Mouse (Mus musculus) intestine, embryonic 14.5 days (tissue): ENCODE data around the gene Sptbn4. TPM values are rescaled to one million over a fixed set of nuclear protein-coding genes. Genes with fewer than 3 reads are reported as not detected.

Experiments
- ATAC-seq: fragments of 200-750 bp; cut with Nextera tagmentation; replicated peaks from 2 replicates; pipeline ENCODE4 v1.8.0; 2017; ENCODE audit warnings: low read depth, moderate number of reproducible peaks, moderate TSS enrichment, moderate library complexity; ENCODE audit not compliant: low FRiP score, low TSS enrichment
- DNase-seq: peaks from one replicate; pipeline ENCODE4 v3.0.0-alpha.2; 2018; ENCODE audit warnings: low spot score
- H3K27ac ChIP-seq: fragments of 300-500 bp; sonication (generic); 2 replicates; pipeline ENCODE4 v1.5.1; 2014; ENCODE audit warnings: low read depth, mild to moderate bottlenecking, control low read depth
- H3K27me3 ChIP-seq: fragments of 300-500 bp; sonication (generic); replicated peaks from 2 replicates; pipeline ENCODE4 v1.6.1; 2014; ENCODE audit warnings: low read length, control low read depth; ENCODE audit not compliant: control insufficient read depth, insufficient read depth
- H3K36me3 ChIP-seq: fragments of 300-500 bp; sonication (generic); 2 replicates; pipeline ENCODE4 v1.6.1; 2014; ENCODE audit warnings: low read length, control low read depth; ENCODE audit not compliant: control insufficient read depth, insufficient read depth
- H3K4me1 ChIP-seq: fragments of 300-500 bp; sonication (generic); replicated peaks from 2 replicates; pipeline ENCODE4 v1.6.1; 2014; ENCODE audit warnings: low read length, control low read depth, mixed read lengths; ENCODE audit not compliant: control insufficient read depth, insufficient read depth
- H3K4me2 ChIP-seq: fragments of 300-500 bp; sonication (generic); 2 replicates; pipeline ENCODE4 v1.6.1; 2014; ENCODE audit warnings: low read length
- H3K4me3 ChIP-seq: fragments of 300-500 bp; sonication (generic); 2 replicates; pipeline ENCODE4 v1.5.1; 2014; ENCODE audit warnings: low read depth, low read length, control low read depth, mixed read lengths
- H3K9ac ChIP-seq: fragments of 300-500 bp; sonication (generic); 2 replicates; pipeline ENCODE4 v1.6.1; 2014; ENCODE audit warnings: mild to moderate bottlenecking, low read length
- H3K9me3 ChIP-seq: fragments of 300-500 bp; sonication (generic); 2 replicates; pipeline ENCODE4 v1.6.1; 2016; ENCODE audit warnings: low read length, control low read depth; ENCODE audit not compliant: control insufficient read depth
- WGBS: fragments of 180-500 bp; shearing (Covaris S2); extraction: QIAGEN DNeasy Blood & Tissue Kit; methylation state at CpG from one replicate; pipeline ENCODE4 v1.1.7; 2014; 5-methylcytosine and 5-hydroxymethylcytosine counted together
- polyA plus RNA-seq: library from polyadenylated mRNA; unstranded; fragments of >200 nt; fragmentation: Nextera tagmentation; extraction: Ambion mirVana; gene quantifications from 2 replicates; pipeline ENCODE4 v1.2.1, GENCODE M21; 2014

Gene Sptbn4
- polyA plus RNA-seq, 1 experiment from 2014 or later: 0.34 TPM

- H3K4me1 ChIP-seq: peaks cover 12% of the 10 kb centered on the region
- ATAC-seq: no peak
- no peak for DNase-seq
- WGBS: 79% methylated on average over 7 of the region's 7 CpGs
- H3K9ac ChIP-seq: no peak overlapping the region
- peaks cover 22% of the 10 kb centered on the region for H3K36me3 ChIP-seq
- no peaks in the 10 kb centered on the region for H3K27me3 ChIP-seq
- no peak overlapping the region for H3K4me2 ChIP-seq
- H3K9me3 ChIP-seq: no peaks in the 10 kb centered on the region
- H3K27ac ChIP-seq: no peak overlapping the region
- H3K4me3 ChIP-seq: no peak overlapping the region
These were observed 31.1 kb upstream of the Sptbn4 start for GRCm38 (mm10) chr7:27478561-27478960.

GRCm38 (mm10) chr7:27476098-27476635 lies 28.7 kb upstream of the Sptbn4 start:
- Histone ChIP-seq H3K36me3 (peaks cover 22% of the 10 kb centered on the region), H3K9me3 (no peaks in the 10 kb centered on the region), H3K27me3 (no peaks in the 10 kb centered on the region), H3K4me3 (no peak overlapping the region), H3K4me2 (0 out of 2 replicates have a peak overlapping the region, but pooled peaks have one; percentile 5), H3K27ac (no peak overlapping the region), H3K9ac (no peak overlapping the region), H3K4me1 (peaks cover 9% of the 10 kb centered on the region)
- ATAC-seq (no peak), DNase-seq (no peak)
- 91% methylated on average over 14 of the region's 14 CpGs for WGBS

DNA sequence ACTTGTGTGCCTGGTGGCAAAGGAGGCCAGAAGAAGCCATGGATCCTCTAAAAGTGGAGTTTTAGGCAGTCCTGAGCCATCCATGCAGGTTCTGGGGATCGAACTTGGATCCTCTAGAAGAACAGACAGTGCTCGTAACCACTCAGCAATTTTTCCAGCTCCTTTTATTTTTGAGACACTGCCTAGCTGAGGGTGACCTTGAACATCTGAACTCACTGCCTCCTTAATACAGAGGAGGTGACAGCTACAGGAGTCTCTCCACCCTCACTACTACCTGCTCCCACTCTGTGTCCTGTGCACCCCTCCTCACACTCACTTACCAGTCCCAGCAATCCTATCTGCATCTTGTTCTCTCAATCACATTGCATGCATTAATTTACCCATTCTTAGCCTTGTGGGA lies 28.1 kb upstream of the Sptbn4 start:
- no peak overlapping the region for H3K9ac ChIP-seq
- H3K27me3 ChIP-seq: no peaks in the 10 kb centered on the region
- peak overlapping the region; percentile 79; the same call in 1 of the 2 replicates for H3K4me3 ChIP-seq
- H3K36me3 ChIP-seq: peaks cover 22% of the 10 kb centered on the region
- 0 out of 2 replicates have a peak overlapping the region, but pooled peaks have one; percentile 47 for H3K4me2 ChIP-seq
- DNase-seq: no peak
- H3K4me1 ChIP-seq: peaks cover 7% of the 10 kb centered on the region
- ATAC-seq: no peak
- WGBS: 94% methylated on average over 2 of the region's 2 CpGs
- no peaks in the 10 kb centered on the region for H3K9me3 ChIP-seq
- no peak overlapping the region for H3K27ac ChIP-seq

- WGBS: under 1% methylated on average over 20 of the region's 23 CpGs
These were observed 27.0 kb upstream of the Sptbn4 start for GRCm38 (mm10) chr7:27474490-27474954.

GRCm38 (mm10) chr7:27473835-27474489 lies 26.5 kb upstream of the Sptbn4 start:
- peak overlapping the region; percentile 47 for H3K4me2 ChIP-seq
- H3K4me1 ChIP-seq: peaks cover 7% of the 10 kb centered on the region
- H3K27ac ChIP-seq: peak overlapping the region; percentile 85
- no peak for DNase-seq
- WGBS: under 1% methylated on average over 34 of the region's 34 CpGs
- H3K36me3 ChIP-seq: peaks cover 22% of the 10 kb centered on the region
- ATAC-seq: peak; percentile 0; the same call in 1 of the 2 replicates
- H3K9ac ChIP-seq: peak overlapping the region; percentile 49
- no peaks in the 10 kb centered on the region for H3K9me3 ChIP-seq
- peak overlapping the region; percentile 79 for H3K4me3 ChIP-seq
- H3K27me3 ChIP-seq: no peaks in the 10 kb centered on the region

More at GRCm38 (mm10) chr7:27474490-27474954, 27.0 kb upstream of the Sptbn4 start:
- Histone ChIP-seq H3K27me3 (no peaks in the 10 kb centered on the region), H3K27ac (peak overlapping the region; percentile 85), H3K4me2 (peak overlapping the region; percentile 47), H3K36me3 (peaks cover 22% of the 10 kb centered on the region), H3K9me3 (no peaks in the 10 kb centered on the region), H3K4me1 (peaks cover 7% of the 10 kb centered on the region), H3K9ac (peak overlapping the region; percentile 49), H3K4me3 (peak overlapping the region; percentile 79)
- DNase-seq (peak; percentile 95), ATAC-seq (peak; percentile 88)

GRCm38 (mm10) chr7:27473156-27473834 lies 25.8 kb upstream of the Sptbn4 start, which contains the start of gene Sertad3:
Gene Sertad3, plus strand, starts transcription at chr7:27473768.
- Histone ChIP-seq H3K4me3 (peak within 1 kb of the TSS; percentile 79), H3K9me3 (no peaks in the 10 kb centered on the region), H3K4me1 (peaks cover 7% of the 10 kb centered on the region), H3K27me3 (no peaks in the 10 kb centered on the region), H3K36me3 (peaks cover 22% of the 10 kb centered on the region), H3K4me2 (peak within 1 kb of the TSS; percentile 47), H3K9ac (peak within 1 kb of the TSS; percentile 49), H3K27ac (peak within 1 kb of the TSS; percentile 85)
- ATAC-seq (peak; percentile 94), DNase-seq (peak; percentile 99)
- WGBS: 1% methylated on average over 35 of the region's 36 CpGs

DNA sequence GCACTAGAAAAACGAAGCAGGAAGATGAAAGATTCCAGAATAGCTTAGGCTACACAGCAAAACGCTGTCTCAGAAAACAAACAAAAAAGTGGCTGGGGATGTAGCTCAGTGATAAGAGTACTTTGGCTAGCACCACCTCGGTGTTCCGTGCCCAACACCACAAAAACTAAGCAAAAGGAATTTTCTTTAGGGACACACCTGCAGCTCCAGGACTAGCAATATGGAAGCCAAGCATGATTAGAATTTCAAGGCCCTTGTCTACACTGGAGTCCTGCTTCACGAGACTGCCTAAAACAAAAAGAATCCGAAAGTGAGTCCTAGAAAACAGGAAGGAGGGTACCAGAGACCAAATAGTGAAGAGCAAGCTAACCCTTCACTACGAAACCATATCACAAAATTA lies 25.1 kb upstream of the Sptbn4 start:
- H3K27ac ChIP-seq: peak overlapping the region; percentile 85
- H3K9me3 ChIP-seq: no peaks in the 10 kb centered on the region
- peak overlapping the region; percentile 79 for H3K4me3 ChIP-seq
- H3K27me3 ChIP-seq: no peaks in the 10 kb centered on the region
- H3K36me3 ChIP-seq: peaks cover 18% of the 10 kb centered on the region
- H3K4me2 ChIP-seq: peak overlapping the region; percentile 47
- WGBS: 26% methylated on average over 7 of the region's 7 CpGs
- H3K9ac ChIP-seq: peak overlapping the region; percentile 32
- no peak for ATAC-seq
- no peak for DNase-seq
- peaks cover 7% of the 10 kb centered on the region for H3K4me1 ChIP-seq

GRCm38 (mm10) chr7:27471390-27472120 lies 24.1 kb upstream of the Sptbn4 start:
- no peaks in the 10 kb centered on the region for H3K27me3 ChIP-seq
- H3K4me1 ChIP-seq: peaks cover 7% of the 10 kb centered on the region
- H3K36me3 ChIP-seq: peaks cover 8% of the 10 kb centered on the region
- ATAC-seq (no peak), DNase-seq (no peak)
- no peaks in the 10 kb centered on the region for H3K9me3 ChIP-seq
- H3K4me3 ChIP-seq: no peak overlapping the region
- H3K27ac ChIP-seq: no peak overlapping the region
- no peak overlapping the region for H3K4me2 ChIP-seq
- 85% methylated on average over 11 of the region's 11 CpGs for WGBS
- no peak overlapping the region for H3K9ac ChIP-seq
